Mouse (Mus musculus) CD4-positive helper T cell, adult 2 months (primary cell): ENCODE measurements around the gene Uroc1.

Source experiments
- DNase-seq: peaks from one replicate; pipeline ENCODE4 v3.0.0-alpha.2; 2012; ENCODE audit warnings: low read depth, missing footprints, low spot score

Gene Uroc1

GRCm38 (mm10) chr6:90332561-90333425, at the start of gene Uroc1:
Uroc1 (plus strand) TSS chr6:90333284.
- DNase-seq = no peak

DNA sequence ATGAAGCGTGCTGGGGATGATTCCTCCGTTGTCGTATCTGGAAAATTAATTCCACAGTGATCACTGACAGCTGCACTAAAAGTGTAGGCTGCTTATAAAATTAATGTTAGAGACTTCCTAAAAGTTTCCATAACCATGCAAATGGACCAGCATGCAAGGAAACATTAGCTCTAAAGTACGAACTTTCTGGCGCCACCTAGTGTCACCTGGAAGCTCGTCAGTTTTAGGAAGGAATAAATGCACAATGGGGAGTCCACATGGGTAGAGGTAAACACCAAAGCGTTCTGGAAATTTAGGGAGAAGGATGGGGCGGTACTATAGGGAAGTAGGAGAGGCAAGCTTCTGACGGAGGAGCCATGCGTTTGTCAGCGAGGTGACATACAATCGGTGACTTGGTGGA, 44.8 kb upstream of the Uroc1 start:
- DNase-seq = no peak

- no peak for DNase-seq
Measured at GRCm38 (mm10) chr6:90300919-90301318, 32.2 kb upstream of the Uroc1 start, which contains the start of gene BC048671. BC048671 (plus strand) TSS chr6:90301219.

DNA sequence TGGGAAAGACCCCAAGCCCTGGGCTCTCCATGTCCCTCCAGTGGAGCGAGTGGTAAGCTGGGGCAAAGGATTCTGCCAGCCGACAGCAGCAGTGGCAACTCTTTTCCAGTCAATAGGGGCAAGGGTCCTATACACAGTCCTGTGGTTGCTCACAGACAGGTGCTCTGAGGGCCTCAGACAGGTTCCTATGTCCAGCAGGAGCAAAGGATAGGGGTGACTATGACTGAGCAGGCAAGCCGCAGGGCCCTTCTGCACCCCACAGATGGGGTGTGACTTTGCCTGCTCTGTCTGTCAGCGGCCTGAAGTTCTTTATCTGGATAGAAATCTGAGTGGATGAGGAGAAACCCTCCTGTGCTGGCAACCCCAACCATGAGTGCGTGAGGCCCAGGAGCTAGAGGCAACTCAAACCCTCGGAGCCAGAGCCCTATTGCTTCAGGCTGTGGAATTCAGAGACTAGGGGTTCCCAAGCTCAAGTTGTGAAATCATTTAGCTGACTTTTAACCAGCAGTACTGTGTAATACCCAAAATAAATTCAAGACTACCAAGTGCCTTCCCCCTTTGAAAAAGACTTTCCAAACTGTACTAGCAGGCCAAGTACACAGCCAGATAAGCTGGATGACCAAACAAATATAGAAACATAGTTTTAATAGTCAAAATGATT, 26.6 kb upstream of the Uroc1 start:
- DNase-seq = no peak

DNA sequence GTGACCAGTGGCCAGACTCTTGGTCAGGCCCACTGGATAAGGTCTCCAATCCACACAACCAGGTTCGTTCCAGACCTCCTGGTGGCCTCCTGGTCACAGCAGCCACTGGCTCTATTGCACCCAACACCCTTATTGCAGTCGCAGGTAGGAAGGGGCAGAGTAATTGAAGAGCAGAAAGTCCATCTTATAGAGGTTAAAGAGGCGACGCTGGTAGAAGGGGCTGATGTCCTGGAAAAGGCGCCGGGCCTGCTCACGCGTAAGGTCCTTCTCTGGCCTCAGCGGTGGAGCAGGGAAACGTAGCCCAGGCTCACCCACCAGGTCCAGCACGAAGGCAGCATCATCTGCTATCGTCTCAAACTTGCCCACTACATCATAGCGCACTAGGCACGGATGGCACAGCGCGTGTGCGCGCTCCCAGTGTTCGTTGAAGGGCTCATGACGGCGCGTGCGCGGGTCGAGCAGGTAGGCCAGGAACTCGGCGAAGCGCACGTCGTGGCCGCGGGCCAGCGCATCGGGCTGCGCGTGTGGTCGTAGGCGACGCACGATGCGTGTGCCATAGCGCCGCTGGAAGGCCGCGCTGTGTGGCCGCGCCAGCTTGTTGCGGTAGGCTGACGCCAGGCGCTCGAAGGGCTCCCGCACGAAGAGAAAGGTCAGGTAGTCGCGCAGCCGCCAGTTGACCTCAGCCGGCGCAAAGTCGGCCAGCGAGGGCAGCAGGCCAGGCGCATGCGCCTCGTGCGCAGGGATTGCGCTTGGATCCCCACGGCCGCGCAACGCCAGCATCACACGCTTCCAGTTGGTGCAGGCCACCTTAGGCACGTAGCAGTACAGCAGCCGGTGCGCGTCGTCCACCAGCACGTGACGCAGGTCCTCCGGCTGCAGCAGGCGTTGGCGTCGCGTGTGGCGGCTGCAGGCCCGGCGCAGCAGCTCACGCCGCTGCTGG, 24.0 kb upstream of the Uroc1 start:
- no peak for DNase-seq

- no peak for DNase-seq
Measured at GRCm38 (mm10) chr6:90315961-90316360, 17.1 kb upstream of the Uroc1 start.

DNA sequence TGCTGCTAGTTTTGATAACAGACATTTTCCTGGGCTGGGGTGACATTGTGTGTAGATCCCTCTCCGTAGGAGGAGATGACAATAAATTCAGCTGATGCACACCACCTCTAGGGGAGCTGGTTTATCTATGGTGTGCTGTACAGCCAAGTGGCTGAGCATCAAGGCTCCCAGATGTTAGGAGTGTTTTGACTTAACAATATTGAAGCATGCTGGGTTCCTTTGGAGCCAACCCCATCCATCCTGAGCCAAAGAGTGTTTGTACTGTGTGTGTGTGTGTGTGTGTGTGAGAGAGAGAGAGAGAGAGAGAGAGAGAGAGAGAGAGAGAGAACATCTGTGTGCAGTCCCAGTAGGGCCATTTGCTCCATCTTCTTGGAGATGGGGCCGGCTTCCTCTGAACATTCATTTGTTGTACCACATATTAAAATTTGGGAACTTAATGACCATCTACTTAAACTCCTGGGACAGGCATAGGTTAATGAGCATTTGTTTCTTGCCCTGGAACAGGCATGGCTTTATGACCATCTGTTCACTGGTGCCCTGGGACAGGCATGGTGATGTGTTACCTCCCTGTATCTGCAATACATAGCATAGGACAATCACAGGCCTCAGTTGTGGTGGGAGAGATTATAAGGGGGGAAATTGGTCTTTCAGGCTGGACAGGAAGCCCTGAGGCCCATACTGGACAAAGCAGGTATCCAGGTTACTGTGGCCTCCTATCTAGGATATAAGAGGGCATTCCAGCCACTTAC, 15.4 kb upstream of the Uroc1 start:
- DNase-seq = no peak

GRCm38 (mm10) chr6:90319019-90319418, 14.1 kb upstream of the Uroc1 start:
- no peak for DNase-seq

DNA sequence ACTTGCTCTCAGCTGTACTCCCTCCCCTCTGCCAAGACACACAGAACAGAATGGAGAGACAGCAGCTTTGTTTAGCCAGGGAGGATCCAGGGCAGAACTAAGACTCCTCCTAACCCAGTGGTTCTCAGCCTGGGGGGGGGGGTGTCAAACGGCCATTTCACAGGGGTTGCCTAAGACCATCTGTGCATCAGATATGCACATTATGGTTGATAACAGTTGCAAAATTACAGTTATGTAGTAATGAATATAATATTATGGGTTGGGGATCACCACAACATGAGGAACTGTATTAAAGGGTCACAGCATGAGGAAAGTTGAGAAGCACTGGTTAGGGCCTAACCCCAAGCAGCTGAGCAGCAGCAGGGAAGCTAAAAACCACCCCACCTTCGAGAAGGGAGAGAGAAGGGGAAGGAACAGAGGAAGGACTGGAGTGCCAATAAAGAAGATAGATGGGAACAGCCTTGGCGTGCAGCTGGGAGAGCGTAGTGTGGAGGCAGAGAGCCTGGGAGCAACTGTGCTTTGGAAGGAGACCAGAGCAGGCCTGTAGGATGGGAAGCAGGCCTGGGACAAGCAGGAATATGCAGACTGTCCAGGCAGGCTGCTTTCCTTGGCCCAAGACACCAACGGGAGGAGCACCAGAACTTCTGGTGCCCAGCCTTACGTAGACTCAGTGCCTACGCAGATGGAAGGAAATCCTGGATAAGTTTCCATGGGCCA, 13.5 kb upstream of the Uroc1 start:
- DNase-seq = no peak

- DNase-seq = no peak
Measured at GRCm38 (mm10) chr6:90320429-90320828, 12.7 kb upstream of the Uroc1 start.

- DNase-seq = no peak
Measured at GRCm38 (mm10) chr6:90321811-90322210, 11.3 kb upstream of the Uroc1 start.

DNA sequence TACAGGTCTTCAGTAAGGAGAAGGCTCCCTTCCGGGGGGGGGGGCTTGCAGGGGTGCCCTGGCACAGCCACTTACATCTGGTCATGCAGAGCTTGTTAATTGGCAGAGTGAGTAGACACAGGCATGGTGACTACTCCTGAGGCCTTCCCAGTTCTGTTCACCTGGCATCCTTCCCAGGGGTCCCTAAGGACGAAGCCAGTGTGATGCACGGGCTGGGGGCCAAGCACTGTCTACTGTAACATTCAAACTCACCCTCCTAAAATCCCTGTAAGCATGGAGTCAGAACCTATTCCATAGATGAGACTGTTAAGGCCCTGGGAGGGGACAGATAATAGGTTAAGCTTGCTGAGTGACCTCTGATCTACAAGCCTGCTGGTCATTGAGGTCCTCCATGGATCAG, 9.1 kb upstream of the Uroc1 start:
- no peak for DNase-seq

- no peak for DNase-seq
Measured at GRCm38 (mm10) chr6:90324463-90324862, 8.6 kb upstream of the Uroc1 start.

DNA sequence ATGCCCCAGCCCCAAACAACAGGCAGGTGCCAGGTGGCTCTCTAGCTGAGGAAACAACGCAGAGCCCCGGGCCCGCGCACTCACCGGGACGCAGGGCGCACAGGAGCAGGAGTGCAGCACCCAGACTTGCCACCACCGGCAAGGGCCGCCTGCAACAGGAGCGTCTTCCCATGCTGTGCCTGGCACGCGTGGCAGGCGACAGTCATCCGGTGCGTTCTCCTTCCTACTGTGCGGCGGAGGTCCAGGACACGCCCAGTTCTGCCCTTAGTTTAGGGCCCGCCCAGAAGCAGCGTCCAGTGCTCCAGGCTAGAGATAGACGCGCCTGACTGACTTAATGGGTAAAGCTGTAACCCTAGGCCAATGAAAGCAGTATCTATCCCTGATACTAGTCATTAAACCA, 8.1 kb upstream of the Uroc1 start, which contains the start of gene Chst13:
Gene Chst13, minus strand, starts transcription at position 195 of the 400 bp plus-strand sequence.
- DNase-seq = no peak

DNA sequence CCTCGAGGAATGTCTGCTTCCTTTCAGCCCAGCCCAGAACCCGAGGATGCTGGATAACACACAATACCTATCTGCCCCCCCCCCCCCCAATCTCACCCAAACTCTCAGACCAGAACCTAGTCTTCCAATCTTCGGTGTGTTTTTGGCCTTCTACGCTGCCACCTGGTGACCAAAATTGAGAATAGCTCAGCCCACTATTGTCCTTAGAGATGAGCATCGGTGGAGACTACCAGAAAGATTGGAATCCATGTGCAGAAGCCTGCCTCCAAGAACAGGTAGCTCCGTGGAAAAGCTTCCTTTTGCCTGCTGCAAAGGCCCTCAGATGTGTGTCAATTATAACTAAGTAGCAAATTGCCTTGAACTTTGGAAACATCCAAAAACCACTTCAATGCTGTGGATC, 5.4 kb upstream of the Uroc1 start:
- DNase-seq = no peak

DNA sequence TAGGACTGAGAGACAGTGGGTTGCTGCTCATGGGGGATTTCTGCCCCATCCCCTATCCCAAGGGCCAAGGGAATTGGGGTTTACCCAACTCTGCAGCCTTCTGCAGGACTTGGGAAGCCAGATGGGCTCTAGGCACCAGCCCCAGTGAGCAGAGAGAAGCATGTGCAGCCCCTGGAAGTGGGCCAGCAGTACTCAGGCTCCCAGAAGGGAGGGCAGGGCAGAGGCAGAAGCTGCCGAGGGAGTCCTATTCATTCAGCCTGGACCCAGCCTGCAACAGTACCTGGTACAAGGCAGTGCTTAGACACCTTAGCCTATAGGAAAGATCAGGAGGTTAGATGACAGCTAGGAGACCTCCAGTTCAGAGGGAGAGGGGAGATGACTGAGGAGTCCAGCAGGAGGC, 3.1 kb upstream of the Uroc1 start:
- no peak for DNase-seq

DNA sequence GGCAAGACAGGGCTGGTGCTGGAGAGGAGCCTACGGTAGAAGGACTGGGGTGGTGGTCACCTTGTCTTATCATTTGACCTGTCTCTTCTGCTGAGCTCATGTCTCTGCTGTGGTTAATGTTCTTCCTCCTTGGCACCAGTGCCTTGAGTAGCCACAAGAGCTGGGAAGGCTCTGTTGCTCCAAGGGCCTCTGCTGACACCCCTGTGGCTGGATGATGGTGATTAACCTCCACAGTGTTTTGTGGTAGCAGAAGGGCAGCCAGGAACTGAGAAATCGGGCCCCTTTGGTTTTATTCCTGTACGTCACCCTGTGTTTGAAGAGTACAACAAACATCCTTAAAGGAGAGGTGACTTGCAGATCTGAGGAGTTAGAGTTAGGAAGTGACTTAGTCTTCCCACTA, 1.2 kb downstream of the Uroc1 start:
- no peak for DNase-seq

- no peak for DNase-seq
Measured at GRCm38 (mm10) chr6:90342343-90342742, 9.3 kb downstream of the Uroc1 start.

DNA sequence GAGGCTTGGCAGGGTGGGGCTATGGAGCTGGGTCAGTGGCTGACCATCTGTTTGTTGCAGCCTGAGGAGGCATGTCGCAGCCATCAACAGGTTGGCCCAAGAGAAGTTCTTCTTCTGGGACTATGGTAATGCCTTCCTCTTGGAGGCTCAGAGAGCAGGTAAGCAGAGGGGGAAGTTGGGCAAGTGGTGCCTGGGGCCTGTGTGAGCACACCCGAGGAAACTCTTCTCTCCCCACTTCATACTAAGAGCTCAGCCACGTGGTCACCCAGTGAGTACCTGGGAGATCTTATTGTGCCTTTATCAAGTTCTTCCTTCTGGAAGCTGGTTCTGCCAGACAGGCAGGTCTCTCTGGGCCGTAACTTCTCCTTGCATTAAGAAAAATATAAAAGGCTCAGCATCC, 14.1 kb downstream of the Uroc1 start:
- no peak for DNase-seq

DNA sequence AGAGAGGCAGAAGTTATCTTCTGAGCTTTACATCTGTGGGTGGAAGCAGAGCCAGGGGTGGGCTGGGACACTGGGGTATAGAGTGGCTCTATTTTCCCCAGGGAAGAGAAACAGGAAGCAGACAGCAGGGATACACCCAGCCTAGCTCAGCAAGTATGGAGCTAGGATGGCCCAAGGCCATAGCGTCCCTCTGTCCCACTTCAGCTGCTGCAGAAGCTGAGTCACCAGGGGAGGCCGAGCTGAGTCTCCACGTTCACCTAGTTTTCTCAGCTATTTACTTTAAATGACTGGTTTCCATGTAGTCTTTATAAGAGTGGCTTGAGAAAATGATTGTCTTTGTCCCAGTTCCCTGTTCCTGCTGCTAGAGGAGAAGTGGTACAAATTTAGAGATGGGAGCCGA, 15.4 kb downstream of the Uroc1 start:
- DNase-seq = no peak
